Mouse (Mus musculus): ENCODE data around the gene Shroom4.
"Not testable (repeated sequence)": the region's sequence is repeated elsewhere in the genome, so short reads cannot be mapped to it uniquely, and the experiment has no call there.

The Shroom4 gene

DNA sequence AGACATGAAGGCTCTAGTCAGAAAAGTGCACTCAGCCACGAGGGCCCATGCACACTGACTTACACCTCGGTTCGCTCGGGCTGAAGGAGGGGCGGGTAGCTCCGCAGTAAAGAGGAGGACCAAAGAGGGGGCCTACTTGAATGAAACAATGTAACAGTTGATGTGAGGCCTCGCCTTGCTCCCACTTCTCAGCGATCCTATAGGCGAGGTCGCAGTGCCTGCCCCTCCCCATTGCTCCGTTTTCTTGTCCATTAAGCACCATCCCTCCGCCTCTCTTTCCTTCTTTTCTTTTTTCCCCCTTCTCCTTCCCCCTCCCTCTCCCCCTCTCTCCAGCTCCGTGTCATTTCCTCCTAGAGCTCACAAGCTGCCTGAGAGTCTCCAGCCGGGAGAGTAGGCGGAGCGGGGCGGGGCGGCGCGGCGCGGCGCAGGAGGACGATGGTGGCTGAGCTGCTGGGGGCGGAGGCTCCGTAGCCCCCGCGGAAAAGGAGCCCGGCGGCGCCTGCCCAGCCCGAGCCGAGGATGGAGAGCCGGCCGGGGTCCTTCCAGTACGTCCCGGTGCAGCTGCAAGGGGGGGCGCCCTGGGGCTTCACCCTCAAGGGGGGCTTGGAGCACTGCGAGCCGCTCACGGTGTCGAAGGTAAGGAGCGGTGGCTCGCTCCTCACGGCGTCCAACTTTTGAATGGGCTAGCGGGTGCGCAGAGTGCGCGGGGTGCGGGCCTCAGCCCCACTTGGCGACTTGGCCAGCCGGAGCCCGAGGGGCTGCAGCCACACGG lies at the start of gene Shroom4:
Shroom4 (plus strand) TSS at position 229 of the 772 bp plus-strand sequence.
- DNase-seq = peak; percentile 89

DNA sequence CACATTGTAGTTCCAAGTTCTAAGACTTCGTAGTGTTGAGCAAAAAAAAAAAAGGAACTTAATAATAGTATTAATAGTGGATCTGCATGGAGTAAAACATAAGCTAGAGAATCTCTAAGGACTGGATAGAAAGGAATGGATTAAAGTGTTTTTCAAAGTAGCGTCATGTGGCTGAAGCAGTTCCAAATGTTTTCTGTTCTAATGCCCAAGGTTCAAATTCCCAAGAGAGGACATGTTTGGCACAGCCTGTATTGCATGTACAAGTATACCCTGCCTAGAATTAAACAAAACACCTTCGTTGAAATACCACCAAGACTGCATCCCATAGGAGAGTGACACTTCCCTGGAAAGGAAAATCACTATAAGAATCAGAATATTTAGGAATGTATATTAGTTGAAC lies 42.8 kb upstream of the Shroom4 start:
- DNase-seq = peak; percentile 16

DNA sequence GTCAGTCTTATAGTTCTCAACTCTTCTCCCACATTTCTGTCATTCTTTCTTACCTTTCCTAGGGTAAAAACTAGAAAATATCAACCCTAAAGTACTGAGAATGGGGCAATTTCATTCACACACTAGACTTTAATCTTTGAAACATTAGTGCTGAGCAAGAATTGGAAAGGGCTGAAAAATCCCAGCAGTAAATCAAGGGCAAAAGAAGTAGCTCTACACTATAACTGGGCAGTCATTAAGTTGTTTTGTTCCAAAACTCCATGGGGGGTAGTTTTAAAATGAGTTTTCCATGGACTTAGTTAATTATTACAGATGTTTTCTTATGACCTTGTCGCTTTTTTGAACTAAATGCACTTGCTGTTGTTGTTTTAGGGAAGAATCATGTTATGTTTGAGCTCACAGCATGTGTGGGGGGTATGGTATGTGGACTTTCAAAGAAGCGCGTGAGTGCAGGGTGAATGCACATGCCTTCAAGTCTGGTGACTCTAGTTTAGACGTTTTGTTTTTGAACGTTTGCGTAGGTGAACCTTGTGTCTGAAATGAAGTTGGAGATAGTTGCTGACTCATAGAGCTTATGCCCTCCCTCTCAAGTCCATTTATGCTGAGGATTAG lies 42.0 kb upstream of the Shroom4 start:
- peak; percentile 63 for DNase-seq

DNA sequence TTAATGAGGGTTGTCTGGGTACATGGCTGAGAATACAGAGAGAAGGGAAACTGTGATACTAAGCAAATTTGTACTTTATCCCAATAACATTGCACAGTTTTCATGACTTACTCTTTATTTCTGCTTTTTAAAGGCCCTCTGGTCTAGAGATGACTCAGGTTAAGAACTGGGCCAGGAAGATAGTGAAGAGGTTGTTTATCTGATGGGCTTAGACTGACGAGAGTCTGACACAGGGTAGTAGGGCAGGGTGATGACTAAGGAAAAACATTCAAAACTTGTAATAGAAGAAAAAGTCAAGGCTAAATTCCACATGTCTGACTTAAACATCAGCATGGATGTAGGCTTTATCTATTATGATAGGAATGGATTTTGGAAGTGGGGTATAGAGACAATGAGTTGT lies 30.8 kb upstream of the Shroom4 start:
- DNase-seq = no peak

DNA sequence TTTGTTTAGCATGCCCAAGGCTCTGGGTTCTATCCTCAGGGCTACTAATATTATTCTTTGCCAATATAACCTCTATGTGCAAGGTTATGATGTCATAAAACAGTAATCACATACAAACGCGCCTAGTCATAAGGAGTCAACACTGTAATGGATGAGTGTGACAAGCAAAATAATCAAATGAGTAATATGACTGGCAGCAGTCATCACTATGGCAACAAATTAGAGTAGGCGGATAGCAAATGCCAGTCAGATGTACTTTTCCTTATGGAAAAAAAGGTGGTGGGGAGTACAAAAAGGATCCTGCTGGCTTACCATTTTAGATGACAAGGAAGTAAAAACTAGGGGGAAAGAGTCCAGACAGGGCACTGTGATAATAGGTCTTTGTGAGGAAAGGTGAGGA lies 28.9 kb upstream of the Shroom4 start:
- no peak for DNase-seq

DNA sequence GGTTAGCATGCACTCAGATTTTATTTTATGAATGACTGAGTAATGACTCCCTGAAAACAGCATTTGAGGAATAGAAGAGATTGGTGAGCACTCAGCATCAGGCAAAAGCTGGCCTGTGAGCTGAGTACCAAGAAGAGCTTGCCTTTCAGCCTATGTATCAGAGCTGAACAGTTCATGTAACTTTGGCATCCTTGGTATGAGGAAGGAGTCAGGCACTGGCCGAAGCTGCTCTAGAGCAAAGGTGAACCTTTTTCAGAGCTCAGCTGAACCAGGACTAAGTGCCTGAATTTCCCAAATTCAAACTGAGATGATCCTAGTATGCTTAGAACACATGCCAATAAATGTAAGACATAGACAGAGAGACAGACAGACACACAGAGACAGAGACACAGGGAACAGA lies 5.8 kb upstream of the Shroom4 start:
- no peak for DNase-seq

DNA sequence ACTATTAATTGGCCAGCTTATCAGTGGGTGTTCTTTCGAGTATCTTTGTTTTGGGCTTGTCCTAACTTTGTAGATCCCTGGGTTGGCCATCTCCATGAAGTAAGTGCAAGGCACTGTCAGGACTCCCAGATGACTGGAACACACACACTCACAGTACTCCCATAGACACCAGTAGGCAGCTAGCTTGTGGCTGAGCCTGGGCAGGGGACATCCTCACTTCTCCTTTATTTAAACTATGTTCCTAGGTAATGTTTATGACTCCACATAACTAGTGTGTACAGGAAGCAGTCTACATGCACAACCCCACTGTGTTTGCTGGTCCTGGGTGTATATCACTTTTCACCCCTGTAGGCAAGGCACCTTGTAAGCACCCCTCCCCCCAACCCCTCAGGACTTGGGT lies 461 bp upstream of the Shroom4 start:
- no peak for DNase-seq

DNA sequence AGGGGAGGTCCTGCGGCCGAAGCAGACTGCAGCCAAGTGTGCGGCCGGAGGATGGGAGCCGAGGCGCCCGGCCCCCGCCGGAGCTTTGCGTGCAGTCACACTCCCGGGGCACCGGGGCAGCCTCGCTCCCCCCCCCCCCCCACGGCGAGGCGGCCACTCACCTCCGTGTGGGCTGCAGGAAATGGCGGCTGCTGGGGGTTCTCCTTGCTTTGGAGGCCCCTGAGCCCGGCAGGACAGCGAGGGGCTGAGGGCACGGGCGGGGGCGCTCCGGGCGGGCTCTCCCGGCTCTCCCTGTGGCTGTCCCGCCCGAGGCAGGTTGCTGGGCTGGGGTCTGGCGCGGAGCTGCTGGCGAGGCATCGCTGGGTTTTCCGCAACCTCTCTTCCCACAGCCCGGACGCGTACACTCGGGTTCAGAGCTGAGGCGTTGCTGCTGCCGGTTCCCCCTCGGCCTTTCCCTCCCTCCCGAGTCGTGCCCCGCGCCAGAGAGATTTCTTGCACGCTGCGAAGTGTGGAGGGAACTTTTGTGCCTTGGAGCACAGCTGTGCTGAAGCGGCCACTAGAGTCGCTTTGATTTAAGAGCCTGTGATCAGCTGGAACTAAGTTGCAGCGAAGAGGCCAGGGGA lies 855 bp downstream of the Shroom4 start:
- peak; percentile 38 for DNase-seq

DNA sequence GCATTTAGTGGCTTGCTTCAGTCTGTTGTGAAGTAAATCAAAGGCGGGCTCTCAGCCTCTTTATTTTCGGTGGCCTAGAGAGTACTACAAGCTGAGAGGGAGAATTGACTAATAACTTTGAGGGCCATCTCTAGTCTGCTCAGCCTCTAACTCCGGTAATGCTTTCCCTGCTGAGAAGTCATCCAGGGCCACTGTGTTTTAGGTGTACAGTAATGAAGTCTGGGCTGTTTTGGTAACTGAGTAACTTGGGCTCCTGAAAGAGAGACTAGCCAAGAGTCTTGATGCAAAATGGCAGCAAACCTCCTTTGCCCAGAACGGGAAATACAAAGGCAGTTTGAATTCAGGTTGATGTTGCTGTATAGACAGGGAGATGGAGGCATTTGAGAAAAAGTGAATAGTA lies 3.3 kb downstream of the Shroom4 start:
- peak; percentile 37 for DNase-seq

DNA sequence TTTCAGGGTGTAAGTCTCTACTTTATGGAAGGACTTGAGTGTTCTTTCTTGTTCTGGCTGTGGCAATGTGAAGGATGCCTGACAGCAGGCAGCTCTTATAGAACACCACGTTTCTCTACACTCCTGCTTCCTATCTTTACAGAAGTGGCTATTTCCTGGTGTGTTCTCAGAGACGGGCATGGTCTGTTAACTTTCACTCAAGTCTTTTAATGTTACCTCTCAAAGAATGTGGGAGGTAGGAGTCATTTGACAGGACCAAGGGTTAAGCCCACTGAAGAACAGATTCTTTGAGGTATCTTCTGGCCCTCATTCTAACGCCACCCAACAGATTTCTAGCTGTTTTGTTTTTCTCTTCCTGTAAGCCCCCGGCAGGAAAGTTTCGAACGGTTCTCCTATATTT lies 9.5 kb downstream of the Shroom4 start:
- no peak for DNase-seq

DNA sequence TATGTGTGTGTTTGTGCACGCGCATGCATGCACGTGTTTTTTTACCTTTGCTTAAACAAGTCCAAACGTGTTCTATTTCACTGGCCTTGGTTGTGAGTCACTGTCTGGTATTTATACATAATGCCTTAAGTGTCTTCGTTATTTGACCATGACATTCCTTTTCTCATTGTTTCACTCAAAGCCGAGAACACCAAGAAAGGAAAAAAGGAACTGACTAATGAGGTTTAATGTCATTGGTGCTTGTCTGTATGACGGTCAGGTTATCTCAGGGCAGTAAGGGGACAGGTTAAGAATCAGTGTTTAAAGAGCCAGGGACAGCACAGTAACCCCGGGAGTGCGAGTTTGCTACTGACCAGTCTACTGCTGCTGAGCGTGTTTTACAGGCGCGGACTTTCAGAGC lies 15.8 kb downstream of the Shroom4 start:
- no peak for DNase-seq

DNA sequence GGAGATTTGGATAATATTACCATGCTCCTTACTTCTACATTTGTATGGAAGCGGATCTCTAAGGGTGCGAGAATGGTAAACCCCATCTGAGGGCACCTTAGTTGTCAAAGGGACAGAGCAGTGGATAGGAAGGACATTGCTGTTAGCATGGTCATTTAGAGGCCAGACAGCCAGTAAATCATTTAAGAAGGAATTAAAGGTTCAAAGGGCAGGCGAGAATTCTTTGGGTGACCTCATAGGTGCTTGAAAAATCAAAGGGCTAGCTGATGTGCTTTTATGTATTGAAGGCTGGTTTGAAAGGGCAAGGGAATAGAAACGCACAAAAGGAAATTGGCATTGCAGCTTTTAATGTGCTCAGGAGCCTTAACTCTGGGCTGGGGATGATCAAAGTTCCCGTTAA lies 16.3 kb downstream of the Shroom4 start:
- DNase-seq = no peak

DNA sequence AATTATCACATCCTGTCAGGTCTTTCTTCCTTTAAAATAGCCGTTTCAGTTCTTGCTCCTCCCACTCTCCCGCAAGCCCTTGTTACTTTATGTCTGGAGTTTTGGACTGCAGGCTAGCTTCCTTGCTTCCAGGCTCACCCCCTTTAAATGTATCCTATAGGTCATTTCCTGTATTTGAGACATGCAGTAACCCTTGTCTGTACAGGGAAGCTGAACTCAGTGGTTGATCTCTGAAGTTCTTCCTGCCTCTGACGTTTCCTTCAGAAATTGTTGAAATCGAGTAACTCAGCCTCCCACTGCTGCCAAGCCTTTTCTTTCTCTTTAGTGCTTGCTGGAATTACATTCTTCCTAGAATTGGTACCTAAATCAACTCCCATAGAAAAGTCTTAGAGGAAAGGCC lies 18.5 kb downstream of the Shroom4 start:
- DNase-seq = no peak

DNA sequence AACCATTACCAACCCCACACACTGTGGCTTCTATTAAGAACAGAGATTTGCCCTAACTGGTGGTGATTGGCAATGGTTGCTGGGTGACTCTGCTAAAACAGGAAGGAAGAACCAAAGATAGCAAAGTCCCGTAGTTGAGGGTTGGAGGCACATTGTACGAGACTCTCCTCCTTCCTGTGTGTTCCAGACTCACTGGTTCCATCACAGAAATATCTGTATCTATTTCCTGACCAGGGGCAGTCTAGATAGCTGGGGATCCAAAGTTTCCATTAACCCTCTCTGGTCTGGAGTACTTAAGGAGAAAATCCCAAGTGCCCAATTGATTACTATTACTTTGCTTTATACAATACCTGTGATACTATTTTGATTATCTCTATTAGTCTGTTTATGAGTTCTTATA lies 35.6 kb downstream of the Shroom4 start:
- no peak for DNase-seq

DNA sequence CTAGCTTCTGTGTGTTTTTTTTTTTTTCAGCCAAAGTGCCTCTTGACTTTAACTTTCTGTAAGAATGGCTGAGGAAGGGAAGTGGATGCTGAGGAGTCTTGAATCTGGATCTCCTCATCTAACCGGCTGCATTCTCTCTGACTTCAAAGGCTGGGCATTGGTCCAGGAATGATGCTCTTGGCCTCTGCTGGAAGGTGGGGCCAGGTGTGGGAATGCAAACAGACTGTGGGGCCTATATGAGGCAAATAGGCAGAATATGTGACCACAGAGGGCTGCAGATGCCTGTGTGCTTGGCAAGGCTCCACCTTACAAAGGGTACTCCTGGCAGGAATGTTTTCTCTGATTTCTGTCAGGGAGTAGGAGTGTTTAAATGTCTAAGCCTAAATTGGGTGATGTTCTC lies 46.8 kb downstream of the Shroom4 start:
- peak; percentile 26 for DNase-seq

DNA sequence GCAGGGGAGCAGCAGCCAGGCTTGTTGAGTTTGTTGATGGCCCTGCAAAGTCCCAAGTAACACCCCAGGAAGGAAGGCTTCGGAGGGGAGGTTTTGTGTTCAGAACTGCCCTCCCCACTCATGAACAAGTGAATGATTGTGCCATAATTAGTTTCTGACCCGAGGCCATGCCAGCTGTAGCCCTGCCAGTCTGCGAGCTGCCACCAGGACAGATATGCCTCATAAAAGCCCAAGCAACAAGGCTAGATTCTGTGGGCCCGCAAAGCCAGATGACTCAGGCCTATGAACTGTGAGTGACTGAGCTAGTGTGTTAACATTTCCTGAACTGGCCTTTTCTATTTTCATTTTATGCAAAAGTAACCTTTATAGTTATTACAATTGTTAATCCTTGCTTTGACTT lies 48.3 kb downstream of the Shroom4 start:
- peak; percentile 13 for DNase-seq

DNA sequence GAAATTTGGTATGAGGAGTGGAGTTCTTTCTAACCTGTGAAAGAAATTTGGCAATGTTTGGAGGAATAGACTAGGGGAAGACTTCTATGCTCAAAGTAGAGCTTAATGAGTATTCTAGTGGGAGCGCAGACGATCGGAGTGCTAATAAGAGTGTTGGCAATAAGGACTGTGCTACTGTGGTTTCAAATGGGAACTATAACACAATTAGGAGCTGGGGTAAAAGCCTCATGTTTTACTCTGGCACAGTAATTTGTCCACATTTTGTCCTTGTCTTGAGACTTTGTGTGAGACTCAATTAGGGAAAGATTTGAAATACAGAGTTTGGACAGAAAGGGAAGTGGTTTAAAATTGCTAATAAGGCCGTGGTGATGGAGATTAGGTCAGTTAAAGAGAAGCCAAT lies 53.6 kb downstream of the Shroom4 start:
- DNase-seq = no peak

DNA sequence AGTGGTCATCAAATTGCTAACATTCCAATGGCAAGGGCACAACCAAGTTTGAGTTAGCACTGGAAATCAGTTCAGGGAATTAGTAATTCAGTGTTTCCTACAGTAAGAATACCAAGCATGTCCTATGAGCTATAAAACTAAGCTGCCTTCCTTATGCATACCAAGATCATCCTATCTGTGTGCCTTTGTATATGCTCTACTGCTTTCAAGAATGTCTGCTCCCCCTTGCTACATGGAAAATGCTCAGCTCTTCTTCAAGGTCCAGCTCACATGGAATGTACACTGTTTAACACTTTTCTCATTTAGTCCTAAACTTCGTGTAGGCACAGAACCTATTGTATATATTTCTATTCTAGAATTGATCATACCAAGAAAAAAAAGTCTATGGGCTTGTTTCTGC lies 69.6 kb downstream of the Shroom4 start:
- not testable (repeated sequence) for DNase-seq

DNA sequence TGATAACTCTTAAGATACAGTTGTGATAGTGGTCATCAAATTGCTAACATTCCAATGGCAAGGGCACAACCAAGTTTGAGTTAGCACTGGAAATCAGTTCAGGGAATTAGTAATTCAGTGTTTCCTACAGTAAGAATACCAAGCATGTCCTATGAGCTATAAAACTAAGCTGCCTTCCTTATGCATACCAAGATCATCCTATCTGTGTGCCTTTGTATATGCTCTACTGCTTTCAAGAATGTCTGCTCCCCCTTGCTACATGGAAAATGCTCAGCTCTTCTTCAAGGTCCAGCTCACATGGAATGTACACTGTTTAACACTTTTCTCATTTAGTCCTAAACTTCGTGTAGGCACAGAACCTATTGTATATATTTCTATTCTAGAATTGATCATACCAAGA lies 72.9 kb downstream of the Shroom4 start:
- DNase-seq = not testable (repeated sequence)

DNA sequence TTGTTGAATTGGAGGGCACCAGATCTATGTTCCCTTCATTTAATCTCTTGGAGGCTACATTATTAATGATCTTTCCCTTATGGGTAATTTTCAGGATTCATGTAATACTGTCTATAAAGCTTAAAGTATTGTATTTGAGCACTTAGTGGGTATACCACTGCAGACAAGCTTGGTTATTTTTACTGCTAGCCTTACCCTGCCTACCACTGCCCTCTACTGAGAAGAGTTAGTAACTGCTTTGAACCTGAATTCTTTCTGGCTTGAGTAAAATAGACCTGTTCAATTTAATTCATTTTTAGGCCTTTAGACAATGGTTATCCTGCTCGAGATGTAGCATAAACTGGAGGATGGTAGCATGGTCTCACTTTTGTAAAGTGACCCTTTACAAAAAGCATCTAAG lies 75.5 kb downstream of the Shroom4 start:
- no peak for DNase-seq

DNA sequence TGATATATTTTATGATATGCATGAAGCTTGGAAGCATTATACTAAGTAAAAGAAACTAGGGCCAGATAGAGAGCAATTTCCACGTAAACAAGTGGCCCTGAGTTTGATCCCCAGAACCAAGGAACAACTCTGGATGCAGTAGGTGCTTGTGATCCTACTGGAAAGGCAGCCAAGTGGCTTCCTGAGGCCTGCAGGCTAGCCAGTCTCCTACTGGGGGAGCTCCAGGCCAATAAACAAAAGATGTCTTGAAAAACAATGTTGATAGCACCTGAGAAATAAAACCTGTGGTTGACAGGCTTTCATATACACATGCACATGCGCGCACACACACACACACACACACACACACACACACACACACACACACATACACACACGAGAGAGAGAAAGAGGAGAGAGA lies 82.6 kb downstream of the Shroom4 start:
- peak; percentile 12 for DNase-seq

DNA sequence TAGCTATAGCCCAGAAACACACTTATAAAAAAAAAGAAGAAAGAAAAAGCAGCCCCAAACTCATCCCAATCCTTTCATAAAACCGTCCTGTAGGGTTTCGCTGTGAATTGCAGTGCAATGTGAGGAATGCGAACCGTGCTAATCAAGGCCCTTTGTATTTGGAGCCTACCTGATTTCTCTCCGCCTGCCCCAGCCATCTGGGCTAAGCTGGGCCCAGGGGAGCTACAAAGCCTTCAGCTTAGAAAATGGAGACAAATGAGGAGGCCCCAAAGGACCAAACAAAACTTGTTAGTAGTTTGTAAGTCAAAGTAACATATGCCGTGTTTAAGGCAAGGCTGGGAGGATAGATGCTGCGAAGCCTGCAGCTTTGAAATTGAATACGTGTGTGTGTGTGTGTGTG lies 84.2 kb downstream of the Shroom4 start:
- no peak for DNase-seq

DNA sequence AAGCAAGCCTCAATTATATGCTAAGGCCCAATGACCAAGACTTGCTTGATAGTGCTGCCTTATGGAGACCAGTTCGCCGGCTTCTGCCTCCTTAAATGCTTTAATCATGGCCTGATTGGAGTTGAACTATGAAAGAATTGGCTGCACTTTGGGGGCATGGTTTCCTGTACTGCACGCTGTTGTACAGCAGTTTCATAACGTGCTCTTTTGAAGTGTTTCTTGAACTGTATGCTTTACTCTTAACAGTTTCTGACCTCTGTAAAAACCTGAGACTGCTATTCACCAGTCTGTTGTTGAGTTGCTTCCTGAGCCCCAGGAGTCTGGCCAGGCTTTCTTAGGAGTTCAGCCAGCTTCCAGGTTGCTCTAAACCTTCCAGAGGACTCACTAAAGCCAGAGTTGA lies 90.8 kb downstream of the Shroom4 start:
- DNase-seq = no peak

DNA sequence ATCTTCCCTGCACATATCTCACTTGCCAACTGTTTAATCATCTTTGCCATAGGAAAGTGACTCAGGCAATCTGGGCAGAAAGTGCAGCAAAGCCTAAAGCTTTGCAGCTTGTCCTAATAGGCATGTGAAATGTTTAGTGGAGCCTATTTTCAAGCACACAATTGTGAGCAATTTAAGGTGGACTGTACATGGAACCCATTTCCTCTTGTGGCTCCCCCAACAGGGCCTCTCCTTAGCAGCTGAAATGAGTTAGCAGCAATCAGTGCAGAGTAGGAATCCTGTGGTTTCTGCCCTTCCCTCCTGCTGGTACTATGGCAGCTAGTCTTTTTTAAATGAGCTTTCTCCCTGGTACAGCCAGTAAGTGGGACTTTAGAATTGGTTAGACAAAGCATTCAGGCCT lies 95.8 kb downstream of the Shroom4 start:
- DNase-seq = no peak

All from kidney, postnatal 14 days (tissue).